Mouse (Mus musculus) liver, postnatal 0 days (tissue): ENCODE results near the gene Fance.
"Not testable (repeated sequence)": the region's sequence is repeated elsewhere in the genome, so short reads cannot be mapped to it uniquely, and the experiment has no call there.

ENCODE experiments used
- CTCF ChIP-seq: sonication (generic); IDR thresholded peaks from 2 replicates; pipeline ENCODE4 v1.5.1; 2016; ENCODE audit warnings: antibody characterized with exemption, low read depth
- EP300 ChIP-seq: IDR thresholded peaks from 2 replicates; pipeline ENCODE4 v1.6.1; 2016; ENCODE audit warnings: antibody characterized with exemption, low read depth, mild to moderate bottlenecking

- not testable (repeated sequence) for TF ChIP-seq CTCF, EP300
These were observed 45.4 kb downstream of the Fance start for GRCm38 (mm10) chr17:28358576-28359261.
